Mouse (Mus musculus) megakaryocyte, embryonic 14.5 days (primary cell): ENCODE measurements around the gene Akap13.

Experiments
- FLI1 ChIP-seq: IDR thresholded peaks from 2 replicates; pipeline ENCODE4 v1.6.1; 2012; ENCODE audit warnings: low read length, inconsistent platforms, mixed read lengths
- GATA1 ChIP-seq: IDR thresholded peaks from 3 replicates; pipeline ENCODE4 v1.6.1; 2012; ENCODE audit warnings: mixed read lengths, low read length, inconsistent platforms, borderline replicate concordance

- TF ChIP-seq GATA1: no peak
- TF ChIP-seq FLI1: no peak
Measured at GRCm38 (mm10) chr7:75456152-75456888, 986 bp downstream of the Akap13 start.
